Mouse (Mus musculus) stomach, embryonic 15.5 days (tissue): ENCODE results near the gene Tlr9. TPM values are rescaled to one million over a fixed set of nuclear protein-coding genes. Genes with fewer than 3 reads are reported as not detected.

ENCODE experiments used
- ATAC-seq: fragments of 200-750 bp; cut with Nextera tagmentation; 2 replicates; pipeline ENCODE4 v1.8.0; 2017; ENCODE audit warnings: low read depth, moderate number of reproducible peaks, moderate TSS enrichment; ENCODE audit not compliant: insufficient read depth, low FRiP score
- H3K27ac ChIP-seq: fragments of 300-500 bp; sonication (generic); 2 replicates; pipeline ENCODE4 v1.5.1; 2015; ENCODE audit warnings: mild to moderate bottlenecking, inconsistent platforms
- H3K27me3 ChIP-seq: fragments of 300-500 bp; sonication (generic); replicated peaks from 2 replicates; pipeline ENCODE4 v1.6.1; 2015; ENCODE audit warnings: inconsistent platforms
- H3K36me3 ChIP-seq: fragments of 300-500 bp; sonication (generic); 2 replicates; pipeline ENCODE4 v1.6.1; 2015; ENCODE audit warnings: inconsistent platforms
- H3K4me1 ChIP-seq: fragments of 300-500 bp; sonication (generic); 2 replicates; pipeline ENCODE4 v1.6.1; 2015; ENCODE audit warnings: inconsistent platforms
- H3K4me2 ChIP-seq: fragments of 300-500 bp; sonication (generic); 2 replicates; pipeline ENCODE4 v1.6.1; 2015; ENCODE audit warnings: mild to moderate bottlenecking, inconsistent platforms
- H3K4me3 ChIP-seq: fragments of 300-500 bp; sonication (generic); replicated peaks from 2 replicates; pipeline ENCODE4 v1.5.1; 2015; ENCODE audit warnings: inconsistent platforms
- H3K9ac ChIP-seq: fragments of 300-500 bp; sonication (generic); 2 replicates; pipeline ENCODE4 v1.6.1; 2015; ENCODE audit warnings: inconsistent platforms
- H3K9me3 ChIP-seq: fragments of 300-500 bp; sonication (generic); 2 replicates; pipeline ENCODE4 v1.6.1; 2016; ENCODE audit warnings: inconsistent platforms
- WGBS: fragments of 180-500 bp; shearing (Covaris S2); methylation state at CpG from one replicate; pipeline ENCODE4 v1.1.7; 2015; 5-methylcytosine and 5-hydroxymethylcytosine counted together
- polyA plus RNA-seq: library from polyadenylated mRNA; unstranded; fragments of >200 nt; fragmentation: Nextera tagmentation; extraction: Ambion mirVana; gene quantifications from 2 replicates; pipeline ENCODE4 v1.2.1, GENCODE M21; 2015

The Tlr9 gene
- polyA plus RNA-seq, 1 experiment from 2014 or later, result 0.12 TPM

DNA sequence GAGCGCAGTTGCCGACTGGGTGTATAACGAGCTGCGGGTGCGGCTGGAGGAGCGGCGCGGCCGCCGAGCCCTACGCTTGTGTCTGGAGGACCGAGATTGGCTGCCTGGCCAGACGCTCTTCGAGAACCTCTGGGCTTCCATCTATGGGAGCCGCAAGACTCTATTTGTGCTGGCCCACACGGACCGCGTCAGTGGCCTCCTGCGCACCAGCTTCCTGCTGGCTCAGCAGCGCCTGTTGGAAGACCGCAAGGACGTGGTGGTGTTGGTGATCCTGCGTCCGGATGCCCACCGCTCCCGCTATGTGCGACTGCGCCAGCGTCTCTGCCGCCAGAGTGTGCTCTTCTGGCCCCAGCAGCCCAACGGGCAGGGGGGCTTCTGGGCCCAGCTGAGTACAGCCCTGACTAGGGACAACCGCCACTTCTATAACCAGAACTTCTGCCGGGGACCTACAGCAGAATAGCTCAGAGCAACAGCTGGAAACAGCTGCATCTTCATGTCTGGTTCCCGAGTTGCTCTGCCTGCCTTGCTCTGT is 3.8 kb downstream of the Tlr9 start:
- WGBS, result 6% methylated on average over 34 of the region's 34 CpGs
- ATAC-seq, result peak; percentile 44; the same call in 1 of the 2 replicates
- peak overlapping the region; percentile 44; the same call in 1 of the 2 replicates for H3K9ac ChIP-seq
- H3K36me3 ChIP-seq, result no peaks in the 10 kb centered on the region
- H3K4me3 ChIP-seq, result peak overlapping the region; percentile 37
- H3K4me2 ChIP-seq, result peak overlapping the region; percentile 79
- no peaks in the 10 kb centered on the region for H3K9me3 ChIP-seq
- H3K4me1 ChIP-seq, result peaks cover 16% of the 10 kb centered on the region
- peaks cover 6% of the 10 kb centered on the region for H3K27me3 ChIP-seq
- peak overlapping the region; percentile 84 for H3K27ac ChIP-seq

DNA sequence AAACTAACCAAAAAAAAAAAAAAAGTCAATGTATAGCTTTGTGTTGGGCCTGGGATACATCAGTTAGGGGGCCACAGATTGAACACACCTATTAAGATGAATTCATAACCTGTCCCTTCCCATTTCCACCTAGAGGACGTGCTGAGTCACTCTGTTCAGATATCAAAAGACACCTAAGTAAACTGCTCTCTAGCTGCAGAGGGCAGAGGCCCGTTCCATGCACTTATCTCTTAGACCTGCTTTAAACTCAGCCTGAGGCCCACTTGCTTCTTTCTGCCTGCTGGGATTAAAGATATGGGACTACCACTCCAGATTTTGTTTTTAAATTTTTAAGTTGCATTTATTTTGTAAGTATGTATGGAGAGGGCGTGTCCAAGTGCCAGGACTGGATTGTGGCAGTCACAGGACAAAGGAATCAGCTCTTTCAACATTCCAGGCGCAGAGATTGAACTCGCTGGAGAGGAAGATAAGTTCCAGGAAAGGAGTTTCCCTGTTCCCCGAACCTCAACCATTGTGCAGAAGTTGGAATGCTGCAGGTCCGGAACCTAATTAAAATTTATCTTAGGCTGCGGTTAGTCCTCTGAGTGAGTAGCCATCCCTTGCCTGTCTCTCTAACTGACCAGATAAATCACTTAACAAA is 5.5 kb downstream of the Tlr9 start:
- peak overlapping the region; percentile 8; the same call in 1 of the 2 replicates for H3K27ac ChIP-seq
- H3K4me2 ChIP-seq, result no peak overlapping the region
- ATAC-seq, result no peak
- peaks cover 6% of the 10 kb centered on the region for H3K27me3 ChIP-seq
- WGBS, result 56% methylated on average over 8 of the region's 8 CpGs
- no peak overlapping the region for H3K9ac ChIP-seq
- H3K4me3 ChIP-seq, result no peak overlapping the region
- peaks cover 2% of the 10 kb centered on the region; the same call in 1 of the 2 replicates for H3K36me3 ChIP-seq
- H3K4me1 ChIP-seq, result peaks cover 17% of the 10 kb centered on the region
- H3K9me3 ChIP-seq, result no peaks in the 10 kb centered on the region

- H3K27me3 ChIP-seq, result peaks cover 6% of the 10 kb centered on the region
- peaks cover 23% of the 10 kb centered on the region for H3K36me3 ChIP-seq
- no peak for ATAC-seq
- H3K4me1 ChIP-seq, result peaks cover 17% of the 10 kb centered on the region
- 67% methylated on average over 9 of the region's 9 CpGs for WGBS
- H3K9ac ChIP-seq, result no peak overlapping the region
- H3K4me2 ChIP-seq, result no peak overlapping the region
- peak overlapping the region; percentile 31; the same call in 1 of the 2 replicates for H3K27ac ChIP-seq
- H3K4me3 ChIP-seq, result no peak overlapping the region
- H3K9me3 ChIP-seq, result no peaks in the 10 kb centered on the region
These were observed 7.8 kb downstream of the Tlr9 start for GRCm38 (mm10) chr9:106230051-106230733.

DNA sequence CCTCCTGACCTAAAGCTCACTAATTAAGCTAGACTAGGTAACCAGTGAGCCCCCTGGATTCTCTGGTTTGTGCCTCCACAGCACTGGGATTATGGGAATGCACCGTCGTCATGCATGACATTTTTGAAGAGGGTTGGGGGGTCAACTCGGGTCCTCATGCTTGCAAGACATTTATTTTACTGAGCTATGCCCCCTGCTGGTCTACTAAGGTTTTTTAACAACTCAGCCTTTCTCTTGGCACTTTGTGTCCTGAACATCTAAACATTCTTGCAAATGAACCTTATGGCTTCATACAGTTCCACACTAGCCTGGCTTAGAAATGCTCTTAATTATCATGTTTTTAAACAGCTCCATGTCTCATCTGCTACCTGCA is 8.3 kb downstream of the Tlr9 start:
- Histone ChIP-seq H3K36me3 (peaks cover 28% of the 10 kb centered on the region), H3K9ac (no peak overlapping the region), H3K4me3 (no peak overlapping the region), H3K4me1 (peaks cover 12% of the 10 kb centered on the region), H3K27ac (peak overlapping the region; percentile 31; the same call in 1 of the 2 replicates), H3K27me3 (peaks cover 2% of the 10 kb centered on the region), H3K4me2 (no peak overlapping the region), H3K9me3 (no peaks in the 10 kb centered on the region)
- ATAC-seq, result no peak
- WGBS, result 52% methylated on average over 3 of the region's 3 CpGs

- Histone ChIP-seq H3K27me3 (no peaks in the 10 kb centered on the region), H3K4me1 (peaks cover 7% of the 10 kb centered on the region), H3K9me3 (no peaks in the 10 kb centered on the region), H3K4me3 (no peak overlapping the region), H3K9ac (no peak overlapping the region), H3K4me2 (no peak overlapping the region), H3K27ac (no peak overlapping the region), H3K36me3 (peaks cover 30% of the 10 kb centered on the region)
- WGBS, result 78% methylated on average over 7 of the region's 7 CpGs
- ATAC-seq, result no peak
These were observed 8.8 kb downstream of the Tlr9 start for GRCm38 (mm10) chr9:106231220-106231619.

DNA sequence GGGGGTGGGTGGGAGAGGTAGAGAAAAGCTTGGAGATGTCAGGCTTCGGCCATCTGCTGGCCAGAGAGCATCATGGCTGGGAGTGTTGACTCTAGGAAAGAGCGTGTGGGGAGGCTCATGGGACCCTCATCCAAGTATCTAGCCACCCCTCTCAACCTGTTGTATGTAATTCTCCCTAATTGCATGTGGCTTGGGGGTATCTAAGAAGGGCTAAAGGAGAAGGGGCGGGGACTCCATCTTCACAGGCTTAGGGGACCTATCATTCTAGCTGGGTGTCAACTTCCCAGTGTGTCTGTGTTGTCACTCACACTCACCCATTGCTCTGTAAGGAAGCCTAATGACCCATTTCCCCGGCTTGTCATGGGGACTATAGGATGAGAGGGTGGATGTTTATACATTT is 9.4 kb downstream of the Tlr9 start:
- no peak overlapping the region for H3K27ac ChIP-seq
- H3K4me3 ChIP-seq, result no peak overlapping the region
- H3K27me3 ChIP-seq, result no peaks in the 10 kb centered on the region
- WGBS, result 82% methylated on average over 4 of the region's 4 CpGs
- H3K9me3 ChIP-seq, result no peaks in the 10 kb centered on the region
- ATAC-seq, result no peak
- no peak overlapping the region for H3K4me2 ChIP-seq
- 0 out of 2 replicates have a peak, but pooled peaks cover 4% of the 10 kb centered on the region for H3K4me1 ChIP-seq
- H3K36me3 ChIP-seq, result peaks cover 36% of the 10 kb centered on the region
- H3K9ac ChIP-seq, result no peak overlapping the region

DNA sequence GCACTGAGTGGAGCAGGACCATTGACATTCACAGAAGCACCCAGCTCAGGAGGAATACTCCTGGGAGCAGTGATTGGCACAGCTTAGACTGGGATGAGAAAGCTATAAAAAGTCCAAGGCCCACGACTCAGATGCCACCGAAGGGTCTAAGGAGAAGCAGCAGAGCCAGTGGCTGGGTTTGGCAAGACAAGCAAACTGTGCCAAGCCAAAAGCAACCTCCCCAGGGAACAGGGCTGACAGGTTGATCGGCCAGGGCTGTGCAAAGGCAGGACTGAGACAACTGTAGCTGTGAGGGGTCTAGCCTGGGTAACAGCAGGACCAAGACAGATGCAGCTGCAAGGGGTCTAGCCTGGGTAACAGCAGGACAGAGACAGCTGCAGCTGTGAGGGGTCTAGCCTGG is 10.6 kb downstream of the Tlr9 start:
- H3K27ac ChIP-seq, result no peak overlapping the region
- H3K4me3 ChIP-seq, result no peak overlapping the region
- H3K27me3 ChIP-seq, result no peaks in the 10 kb centered on the region
- H3K9ac ChIP-seq, result no peak overlapping the region
- peaks cover 46% of the 10 kb centered on the region for H3K36me3 ChIP-seq
- WGBS, result 87% methylated on average over 3 of the region's 3 CpGs
- no peaks in the 10 kb centered on the region for H3K9me3 ChIP-seq
- ATAC-seq, result no peak
- H3K4me1 ChIP-seq, result 0 out of 2 replicates have a peak, but pooled peaks cover 4% of the 10 kb centered on the region
- no peak overlapping the region for H3K4me2 ChIP-seq

DNA sequence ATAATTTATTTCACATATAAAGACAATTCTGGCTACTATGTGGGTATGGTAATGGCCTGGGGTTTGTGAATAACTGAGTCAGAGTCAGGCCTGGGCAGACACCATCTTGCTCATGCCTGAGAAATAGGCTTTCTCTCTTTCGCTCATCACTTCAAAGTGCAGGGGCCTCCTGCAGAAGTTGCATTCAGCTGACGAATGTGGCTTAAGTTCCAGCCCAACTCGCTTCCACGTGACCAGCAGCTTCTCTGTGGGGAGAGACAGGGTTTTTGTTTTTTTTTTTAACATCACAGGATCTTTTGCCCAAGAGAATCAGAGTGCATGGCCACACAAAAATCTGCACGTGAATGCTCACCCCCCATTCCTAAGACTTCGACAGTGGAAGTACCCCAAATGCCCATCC is 11.6 kb downstream of the Tlr9 start:
- H3K36me3 ChIP-seq, result peaks cover 56% of the 10 kb centered on the region
- H3K9me3 ChIP-seq, result no peaks in the 10 kb centered on the region
- H3K4me1 ChIP-seq, result 0 out of 2 replicates have a peak, but pooled peaks cover 4% of the 10 kb centered on the region
- H3K27ac ChIP-seq, result no peak overlapping the region
- no peak overlapping the region for H3K9ac ChIP-seq
- H3K4me3 ChIP-seq, result no peak overlapping the region
- no peak for ATAC-seq
- WGBS, result 78% methylated on average over 6 of the region's 6 CpGs
- H3K4me2 ChIP-seq, result no peak overlapping the region
- H3K27me3 ChIP-seq, result no peaks in the 10 kb centered on the region

GRCm38 (mm10) chr9:106235194-106235830 is 12.9 kb downstream of the Tlr9 start:
- Histone ChIP-seq H3K4me1 (0 out of 2 replicates have a peak, but pooled peaks cover 4% of the 10 kb centered on the region), H3K4me2 (no peak overlapping the region), H3K9me3 (no peaks in the 10 kb centered on the region), H3K36me3 (peaks cover 66% of the 10 kb centered on the region), H3K27me3 (no peaks in the 10 kb centered on the region), H3K4me3 (no peak overlapping the region), H3K9ac (no peak overlapping the region), H3K27ac (no peak overlapping the region)
- ATAC-seq, result no peak
- WGBS, result 89% methylated on average over 23 of the region's 23 CpGs

DNA sequence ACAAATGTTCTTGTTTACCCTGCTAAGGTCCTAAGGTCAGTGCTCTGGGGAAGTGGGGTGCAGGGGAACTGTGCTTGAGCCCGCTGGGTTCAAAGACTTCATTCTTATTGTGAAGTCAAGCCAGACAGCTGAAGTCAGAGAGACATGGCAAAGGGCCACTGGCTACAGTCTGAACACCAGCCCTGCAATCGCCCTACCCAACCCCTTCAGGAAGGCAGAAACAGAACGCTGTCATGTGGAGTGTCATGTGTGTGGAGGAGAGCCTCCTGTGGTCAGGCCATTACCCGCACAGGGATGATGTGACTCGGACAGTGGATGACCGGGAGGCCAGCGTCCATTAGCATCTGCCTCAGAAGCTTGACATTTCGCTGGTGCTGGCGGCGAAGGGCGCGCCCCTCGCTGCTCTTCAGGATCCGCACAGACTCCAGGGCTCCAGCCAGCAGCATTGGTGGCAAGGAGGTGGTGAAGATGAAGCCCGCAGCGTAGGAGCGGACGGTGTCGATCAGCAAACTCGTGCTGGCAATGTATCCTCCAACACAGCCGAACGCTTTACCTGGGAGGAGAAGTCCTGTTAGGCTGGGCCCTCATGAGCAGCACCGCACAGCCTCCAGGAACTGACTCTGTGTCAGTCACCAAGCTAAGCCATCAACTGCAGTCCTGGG is 13.9 kb downstream of the Tlr9 start:
- no peak overlapping the region for H3K4me2 ChIP-seq

DNA sequence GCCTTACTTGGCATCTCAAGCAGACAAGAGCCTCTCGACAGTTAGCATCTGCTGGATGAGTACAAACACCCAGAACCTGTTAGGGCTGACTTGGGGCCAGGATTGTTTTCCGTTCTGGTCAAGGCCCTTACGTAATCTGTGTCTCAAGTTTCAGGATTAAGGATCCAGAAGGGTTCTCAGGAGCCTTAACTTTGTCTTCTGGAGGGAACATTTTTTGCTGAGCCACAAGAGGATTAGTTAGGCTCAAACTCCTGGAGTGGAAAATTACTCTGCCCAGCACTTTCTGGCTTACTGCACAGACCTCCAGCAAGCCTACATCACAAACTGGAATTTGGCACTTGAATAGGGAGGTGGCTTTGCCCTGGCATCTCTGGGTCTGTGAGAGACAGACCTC is 14.4 kb downstream of the Tlr9 start:
- Histone ChIP-seq H3K36me3 (peaks cover 79% of the 10 kb centered on the region), H3K27me3 (no peaks in the 10 kb centered on the region), H3K9ac (no peak overlapping the region), H3K4me3 (no peak overlapping the region), H3K4me1 (no peaks in the 10 kb centered on the region), H3K27ac (no peak overlapping the region), H3K9me3 (no peaks in the 10 kb centered on the region), H3K4me2 (no peak overlapping the region)
- 75% methylated on average over 3 of the region's 3 CpGs for WGBS
- ATAC-seq, result no peak

More for the DNA sequence above, 13.9 kb downstream of the Tlr9 start:
- H3K36me3 ChIP-seq, result peaks cover 74% of the 10 kb centered on the region
- ATAC-seq, result no peak
- H3K27ac ChIP-seq, result no peak overlapping the region
- no peak overlapping the region for H3K4me3 ChIP-seq
- no peaks in the 10 kb centered on the region for H3K4me1 ChIP-seq
- H3K9me3 ChIP-seq, result no peaks in the 10 kb centered on the region
- WGBS, result 91% methylated on average over 23 of the region's 23 CpGs
- H3K27me3 ChIP-seq, result no peaks in the 10 kb centered on the region
- H3K9ac ChIP-seq, result no peak overlapping the region
